Mouse (Mus musculus) bone marrow macrophage, adult 2 months (primary cell): ENCODE measurements around the gene Dusp27. TPM values are rescaled to one million over a fixed set of nuclear protein-coding genes. Genes with fewer than 3 reads are reported as not detected.

Source experiments
- H3K27ac ChIP-seq: 2 replicates; pipeline ENCODE4 v1.5.1; 2012; ENCODE audit warnings: low read depth, low read length; ENCODE audit not compliant: insufficient read depth
- H3K4me1 ChIP-seq: 2 replicates; pipeline ENCODE4 v1.6.1; 2012; ENCODE audit warnings: low read length; ENCODE audit not compliant: control insufficient read depth, insufficient read depth
- H3K4me3 ChIP-seq: 2 replicates; pipeline ENCODE4 v1.5.1; 2012; ENCODE audit warnings: mild to moderate bottlenecking, low read length, moderate library complexity; ENCODE audit not compliant: insufficient read depth
- CTCF ChIP-seq: IDR thresholded peaks from 2 replicates; pipeline ENCODE4 v1.5.1; 2012; ENCODE audit warnings: low read depth, mild to moderate bottlenecking, low read length, moderate library complexity
- POLR2A ChIP-seq: IDR thresholded peaks from 2 replicates; pipeline ENCODE4 v1.6.1; 2012; ENCODE audit warnings: mild to moderate bottlenecking, low read depth, low read length, borderline replicate concordance
- polyA plus RNA-seq: library from polyadenylated mRNA; stranded (reverse); fragments of >200 nt; gene quantifications from 2 replicates; pipeline ENCODE4 v1.2.4, GENCODE M21; 2012; ENCODE audit not compliant: missing spikeins, insufficient read depth, insufficient read length

Dusp27 gene
- polyA plus RNA-seq, 1 experiment: not detected

- H3K4me1 ChIP-seq: no peaks in the 10 kb centered on the region
- TF ChIP-seq POLR2A: no peak
- TF ChIP-seq CTCF: no peak
- H3K4me3 ChIP-seq: no peak overlapping the region
- H3K27ac ChIP-seq: no peak overlapping the region
Observed at GRCm38 (mm10) chr1:166077052-166077735, 50.5 kb downstream of the Dusp27 start.

DNA sequence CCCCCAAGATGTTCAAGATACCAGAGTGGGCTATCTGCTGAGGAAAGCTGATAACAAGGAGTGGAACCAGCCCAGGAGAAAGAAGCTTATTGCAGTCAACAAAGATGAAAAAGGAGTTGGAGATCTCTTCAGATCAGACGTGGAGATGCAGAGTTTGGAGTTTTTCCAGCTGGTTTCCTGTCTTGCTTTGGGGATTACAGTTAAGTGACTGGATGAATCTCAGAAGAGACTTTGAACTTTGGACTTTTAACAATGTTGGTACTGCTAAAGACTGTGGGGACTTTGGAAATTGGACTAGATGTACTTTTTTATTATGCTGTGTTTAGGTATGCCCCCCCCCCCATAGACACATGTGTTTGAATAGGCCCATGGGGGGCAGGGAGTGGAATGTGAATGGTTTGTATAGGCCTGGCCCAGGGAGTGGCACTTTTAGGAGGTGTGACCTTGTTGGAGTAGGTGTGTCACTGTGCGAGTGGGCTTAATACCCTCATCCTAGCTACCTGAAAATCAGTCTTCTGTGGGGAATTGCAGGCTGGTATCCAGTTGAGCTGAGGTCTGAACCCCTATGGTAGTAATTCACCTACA lies 59.8 kb downstream of the Dusp27 start:
- no peak for TF ChIP-seq CTCF
- no peak for TF ChIP-seq POLR2A
- no peak overlapping the region for H3K4me3 ChIP-seq
- no peaks in the 10 kb centered on the region for H3K4me1 ChIP-seq
- H3K27ac ChIP-seq: no peak overlapping the region

DNA sequence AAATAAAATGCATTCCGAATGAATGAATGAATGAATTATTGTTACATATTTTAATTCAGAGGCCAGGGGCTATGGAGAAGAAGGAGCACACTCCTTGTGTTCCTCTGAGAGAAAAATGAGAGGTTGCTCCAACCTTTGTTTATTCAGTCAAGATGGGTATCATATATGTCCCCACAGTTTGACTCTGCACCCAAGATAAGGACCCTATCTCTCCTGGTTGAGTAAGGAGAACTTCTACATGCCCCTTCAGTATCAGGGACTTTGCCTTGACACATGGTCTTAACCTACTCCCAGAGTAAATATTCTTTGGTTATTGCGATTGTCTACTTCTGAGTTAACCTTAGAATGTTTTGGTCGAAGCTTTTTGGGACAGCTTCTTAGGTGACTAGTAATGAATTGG lies 63.9 kb downstream of the Dusp27 start:
- H3K4me1 ChIP-seq: no peaks in the 10 kb centered on the region
- TF ChIP-seq POLR2A (no peak), CTCF (no peak)
- H3K4me3 ChIP-seq: no peak overlapping the region
- no peak overlapping the region for H3K27ac ChIP-seq

DNA sequence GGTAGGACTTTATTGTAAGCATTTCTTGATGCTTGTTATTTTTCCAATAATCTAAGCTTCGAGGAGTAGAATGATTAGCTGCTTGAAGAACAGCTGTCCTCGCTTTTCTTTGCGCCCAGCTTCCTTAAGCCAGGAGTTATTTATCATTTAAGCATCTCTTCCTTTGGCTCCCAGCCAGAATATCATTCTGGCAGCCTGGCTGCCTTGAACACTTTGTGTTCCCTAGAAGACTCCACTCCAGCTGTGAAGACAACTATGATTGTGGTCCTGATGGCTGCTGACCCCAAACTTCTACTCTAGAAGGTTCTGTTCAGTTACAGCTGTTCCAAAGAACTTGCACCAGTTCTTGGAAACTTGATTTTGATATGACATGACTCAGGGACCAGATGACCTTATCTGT lies 66.2 kb downstream of the Dusp27 start:
- TF ChIP-seq CTCF: no peak
- TF ChIP-seq POLR2A: no peak
- H3K4me1 ChIP-seq: no peaks in the 10 kb centered on the region
- H3K4me3 ChIP-seq: no peak overlapping the region
- H3K27ac ChIP-seq: no peak overlapping the region

DNA sequence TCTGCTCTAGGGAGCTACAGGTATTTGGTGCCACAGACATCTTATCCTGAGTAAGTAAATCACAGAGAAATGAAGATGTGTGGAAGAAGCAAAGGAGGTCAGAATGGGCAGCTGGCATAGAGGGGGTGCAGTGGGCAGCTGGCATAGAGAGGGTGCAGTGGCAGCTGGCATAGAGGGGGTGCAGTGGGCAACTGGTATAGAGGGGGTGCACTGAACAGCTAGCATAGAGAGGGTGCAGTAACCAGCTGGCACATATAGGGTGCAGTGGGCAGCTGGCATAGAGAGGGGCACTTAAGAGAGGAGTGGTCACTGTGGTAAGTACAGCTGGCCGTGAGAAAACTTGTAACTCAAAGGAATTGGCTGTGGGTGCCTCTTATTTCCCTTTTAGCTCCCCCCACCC lies 67.3 kb downstream of the Dusp27 start:
- H3K4me3 ChIP-seq: no peak overlapping the region
- TF ChIP-seq POLR2A: no peak
- no peak for TF ChIP-seq CTCF
- no peaks in the 10 kb centered on the region for H3K4me1 ChIP-seq
- H3K27ac ChIP-seq: no peak overlapping the region

DNA sequence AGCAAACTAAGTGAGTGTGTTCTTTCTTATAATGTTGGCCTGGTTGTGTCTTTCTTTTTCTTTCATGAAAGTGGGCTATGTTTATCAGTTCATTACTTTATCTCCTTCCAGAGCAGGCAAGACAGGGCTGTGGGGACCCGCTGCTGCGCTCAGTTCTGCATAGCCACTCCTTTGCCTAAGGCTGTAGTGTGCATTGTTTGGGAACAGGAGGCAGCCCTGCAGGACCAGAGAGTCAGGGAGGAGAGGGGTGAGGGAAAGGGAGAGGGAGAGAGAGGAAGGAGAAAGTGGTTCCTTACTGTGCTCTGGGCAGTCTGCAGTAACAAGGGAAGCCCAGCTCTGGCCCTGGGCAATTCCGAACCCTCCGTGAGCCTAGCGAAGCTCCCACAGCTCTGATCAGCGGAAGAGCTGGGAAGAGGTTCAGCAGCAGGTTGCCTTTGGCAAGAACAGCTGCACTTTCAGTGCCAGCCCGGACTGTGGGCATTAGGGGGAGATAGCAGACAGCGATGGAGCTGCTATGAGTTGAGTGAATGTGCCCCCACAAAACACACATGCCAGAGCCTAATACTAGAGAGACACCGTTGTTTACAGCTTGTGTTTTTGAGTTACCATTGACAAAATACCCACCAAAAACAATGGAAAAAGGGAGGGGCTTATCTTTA lies 71.5 kb downstream of the Dusp27 start:
- TF ChIP-seq CTCF (no peak), POLR2A (no peak)
- Histone ChIP-seq H3K27ac (no peak overlapping the region), H3K4me1 (no peaks in the 10 kb centered on the region), H3K4me3 (no peak overlapping the region)

DNA sequence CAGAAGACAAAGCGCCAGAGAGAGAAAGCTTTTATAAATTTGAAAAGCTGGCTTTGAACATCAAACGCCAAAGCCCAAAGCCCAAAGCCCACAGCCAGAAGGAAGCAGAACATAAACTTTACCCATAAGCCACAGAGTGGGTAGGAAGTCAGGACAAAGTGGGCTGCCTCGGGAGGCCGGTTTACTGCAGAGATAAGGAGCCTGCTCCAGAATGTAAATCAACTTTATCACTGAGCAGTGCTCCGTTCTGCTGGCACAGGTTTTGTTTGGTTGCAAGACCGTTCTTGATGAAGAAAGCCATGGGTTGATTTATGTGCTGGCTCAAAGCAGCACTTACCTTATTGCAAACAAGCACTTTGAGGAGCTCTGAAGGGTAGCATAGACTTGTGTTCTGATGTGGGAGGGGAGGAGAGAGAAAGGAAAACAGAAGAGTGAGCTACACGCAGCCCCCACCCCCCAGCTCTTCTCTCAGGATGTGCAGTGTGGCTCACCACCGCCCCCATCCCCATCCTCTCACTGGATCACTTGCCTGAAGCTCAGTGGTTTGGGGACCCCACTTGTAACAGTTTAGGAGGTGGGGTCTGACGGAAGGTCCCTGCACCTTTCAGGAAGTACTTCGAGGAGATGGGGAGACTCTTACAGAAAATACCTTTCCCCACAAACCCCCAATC lies 74.3 kb downstream of the Dusp27 start:
- no peak overlapping the region for H3K27ac ChIP-seq
- H3K4me1 ChIP-seq: no peaks in the 10 kb centered on the region
- TF ChIP-seq POLR2A (no peak), CTCF (no peak)
- H3K4me3 ChIP-seq: no peak overlapping the region

DNA sequence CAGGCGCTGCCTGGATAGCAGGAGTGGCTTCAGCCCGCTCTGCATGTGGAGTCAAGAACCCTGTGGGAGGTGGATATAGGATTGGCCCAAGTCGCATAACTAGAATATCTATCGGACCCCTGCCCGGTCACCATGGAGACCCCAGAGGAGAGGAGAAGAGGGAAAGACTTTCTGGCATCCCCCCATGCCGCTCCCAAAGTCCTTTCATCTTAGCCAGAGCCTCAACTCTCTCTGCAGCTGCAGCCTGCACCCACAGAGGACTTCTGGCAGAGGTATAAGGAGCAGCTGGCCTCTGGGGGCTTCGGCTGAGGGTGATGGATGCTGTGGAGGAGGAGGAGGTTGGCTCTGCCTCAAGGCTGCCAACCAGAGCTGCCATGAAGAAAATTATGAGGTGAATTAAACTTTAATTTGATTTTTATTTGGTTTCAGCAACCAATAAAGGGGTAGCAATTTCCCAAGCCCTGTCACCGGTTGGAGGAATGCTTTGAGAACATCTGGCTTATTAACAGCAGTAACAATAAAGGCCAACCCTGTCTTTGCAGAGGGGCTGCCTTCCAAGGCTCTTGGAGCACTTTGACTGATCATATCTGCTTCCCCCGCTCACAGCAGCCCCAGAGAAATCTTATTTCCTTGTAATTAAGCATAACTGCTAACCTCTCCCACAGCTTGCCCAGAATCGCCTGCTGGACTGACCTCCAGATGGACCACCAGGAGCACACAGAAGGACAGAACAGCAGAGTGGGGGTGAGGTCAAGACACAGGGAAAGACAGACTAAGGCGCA lies 78.5 kb downstream of the Dusp27 start:
- Histone ChIP-seq H3K27ac (no peak overlapping the region), H3K4me1 (peaks cover 4% of the 10 kb centered on the region; the same call in 1 of the 2 replicates), H3K4me3 (0 out of 2 replicates have a peak overlapping the region, but pooled peaks have one; percentile 68)
- TF ChIP-seq CTCF (no peak), POLR2A (no peak)

DNA sequence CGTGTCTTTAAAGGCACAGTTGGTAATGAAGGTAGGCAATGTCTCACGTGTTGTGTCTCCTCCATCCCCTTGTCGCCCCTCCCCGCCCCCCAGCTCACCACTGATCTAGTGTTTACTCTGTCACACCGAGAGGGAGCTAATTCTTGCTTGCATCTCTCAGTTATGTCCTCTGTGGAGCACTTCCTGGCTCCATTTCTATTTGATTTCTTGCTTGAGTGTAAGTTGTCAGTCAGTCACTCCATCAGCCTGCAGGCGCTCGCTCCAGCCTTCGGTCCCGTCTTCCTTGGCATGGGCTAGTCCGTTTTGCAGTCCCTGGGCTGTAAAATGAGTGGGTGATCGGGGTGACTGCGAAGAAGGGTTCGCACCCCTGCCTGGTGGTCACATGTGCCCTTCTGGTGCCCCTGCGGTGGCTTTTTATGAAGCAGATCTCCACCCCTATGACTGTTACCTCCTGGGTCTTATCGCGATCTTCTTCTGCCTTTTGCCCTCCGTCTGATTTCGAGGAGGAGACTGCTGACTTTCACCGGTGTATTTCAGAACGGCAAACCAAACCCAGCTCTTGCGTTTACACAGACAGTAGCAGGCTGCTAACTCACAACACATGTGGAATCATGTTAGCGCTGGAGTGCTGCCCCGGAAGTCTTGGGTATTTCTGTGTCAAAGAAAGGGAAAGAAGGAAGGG lies 79.4 kb downstream of the Dusp27 start:
- Histone ChIP-seq H3K4me1 (peaks cover 8% of the 10 kb centered on the region), H3K27ac (no peak overlapping the region), H3K4me3 (peak overlapping the region; percentile 68)
- TF ChIP-seq POLR2A (no peak), CTCF (no peak)

Other genes with a start within 250 kb of the Dusp27 start
- 10.0 and 12.3 TPM in 2 replicates for gene Pou2f1, start 125.2 kb downstream of the Dusp27 start, polyA plus RNA-seq
- not detected in 2 replicates for gene Gpa33, start 2.3 kb upstream of the Dusp27 start, polyA plus RNA-seq
- not detected in 2 replicates for gene Mael, start 110.8 kb upstream of the Dusp27 start, polyA plus RNA-seq
- gene Ildr2, start 126.2 kb upstream of the Dusp27 start, polyA plus RNA-seq: 0.16 TPM in 1 of 2 replicates, not detected in the other